Mouse (Mus musculus) midbrain, postnatal 0 days (tissue): ENCODE measurements around the gene Dlg3. TPM values are rescaled to one million over a fixed set of nuclear protein-coding genes. Genes with fewer than 3 reads are reported as not detected.

Experiments used
- ATAC-seq: fragments of 200-750 bp; cut with Nextera tagmentation; 2 replicates; pipeline ENCODE4 v1.8.0; 2017; ENCODE audit warnings: moderate number of reproducible peaks, mild to moderate bottlenecking, moderate TSS enrichment, moderate library complexity; ENCODE audit not compliant: low FRiP score
- DNase-seq: peaks from one replicate; pipeline ENCODE4 v3.0.0-alpha.2; 2015; ENCODE audit warnings: low spot score
- H3K27ac ChIP-seq: fragments of 300-500 bp; sonication (generic); 2 replicates; pipeline ENCODE4 v1.5.1; 2014; ENCODE audit warnings: low read depth, mild to moderate bottlenecking, low read length, mixed read lengths
- H3K27me3 ChIP-seq: fragments of 300-500 bp; sonication (generic); 2 replicates; pipeline ENCODE4 v1.6.1; 2014; ENCODE audit warnings: low read length, control low read depth, mixed read lengths; ENCODE audit not compliant: insufficient read depth
- H3K36me3 ChIP-seq: fragments of 300-500 bp; sonication (generic); 2 replicates; pipeline ENCODE4 v1.6.1; 2014; ENCODE audit warnings: low read length, control low read depth, mixed read lengths; ENCODE audit not compliant: insufficient read depth
- H3K4me1 ChIP-seq: fragments of 300-500 bp; sonication (generic); 2 replicates; pipeline ENCODE4 v1.6.1; 2014; ENCODE audit warnings: mild to moderate bottlenecking, control low read depth, antibody characterized with exemption, low read length, mixed read lengths; ENCODE audit not compliant: insufficient read depth
- H3K4me2 ChIP-seq: fragments of 300-500 bp; sonication (generic); 2 replicates; pipeline ENCODE4 v1.6.1; 2014; ENCODE audit warnings: low read depth, mild to moderate bottlenecking, low read length, mixed read lengths; ENCODE audit not compliant: poor library complexity, severe bottlenecking
- H3K4me3 ChIP-seq: fragments of 300-500 bp; sonication (generic); 2 replicates; pipeline ENCODE4 v1.5.1; 2014; ENCODE audit warnings: low read depth, mild to moderate bottlenecking, low read length, moderate library complexity
- H3K9ac ChIP-seq: fragments of 300-500 bp; sonication (generic); replicated peaks from 2 replicates; pipeline ENCODE4 v1.6.1; 2014; ENCODE audit warnings: mild to moderate bottlenecking, low read length, moderate library complexity, mixed read lengths; ENCODE audit not compliant: poor library complexity, severe bottlenecking
- H3K9me3 ChIP-seq: fragments of 300-500 bp; sonication (generic); 2 replicates; pipeline ENCODE4 v1.6.1; 2016; ENCODE audit warnings: low read length, control low read depth
- CTCF ChIP-seq: IDR thresholded peaks from 2 replicates; pipeline ENCODE4 v1.5.1; 2016; ENCODE audit warnings: antibody characterized with exemption, mild to moderate bottlenecking
- WGBS: fragments of 180-500 bp; shearing (Covaris S2); extraction: QIAGEN DNeasy Blood & Tissue Kit; methylation state at CpG from one replicate; pipeline ENCODE4 v1.1.7; 2014; 5-methylcytosine and 5-hydroxymethylcytosine counted together
- polyA plus RNA-seq: library from polyadenylated mRNA; unstranded; fragments of >200 nt; fragmentation: Nextera tagmentation; extraction: Ambion mirVana; gene quantifications from 2 replicates; pipeline ENCODE4 v1.2.1, GENCODE M21; 2015
- total RNA-seq: library from RNA; depleted of rRNA; stranded (reverse); fragments of >200 nt; gene quantifications from 2 replicates; pipeline ENCODE4 v1.2.3, GENCODE M21; 2014; rRNA removed

Gene Dlg3
- total RNA-seq (37.1 and 44.9 TPM in 2 replicates), polyA plus RNA-seq (2.9 and 3.5 TPM in 2 replicates)

GRCm38 (mm10) chrX:100767181-100767884, at the start of gene Dlg3:
TSS of gene Dlg3 (plus strand) at chrX:100767722.
- ATAC-seq = peak; percentile 88

GRCm38 (mm10) chrX:100728947-100729346, 38.6 kb upstream of the Dlg3 start:
- WGBS = 19% methylated on average over 1 of the region's 1 CpGs

More at GRCm38 (mm10) chrX:100767181-100767884, at the start of gene Dlg3:
- no peaks in the 10 kb centered on the region for H3K36me3 ChIP-seq
- no peaks in the 10 kb centered on the region for H3K4me1 ChIP-seq
- TF ChIP-seq CTCF = peak; percentile 62
- peak within 1 kb of the TSS; percentile 88 for H3K27ac ChIP-seq
- peak; percentile 87 for DNase-seq
- WGBS = 32% methylated on average over 25 of the region's 26 CpGs
- no peaks in the 10 kb centered on the region for H3K27me3 ChIP-seq
- H3K9me3 ChIP-seq = no peaks in the 10 kb centered on the region
- peak within 1 kb of the TSS; percentile 90 for H3K9ac ChIP-seq
- peak within 1 kb of the TSS; percentile 68 for H3K4me3 ChIP-seq
- H3K4me2 ChIP-seq = peak within 1 kb of the TSS; percentile 55

GRCm38 (mm10) chrX:100729665-100730188, 37.8 kb upstream of the Dlg3 start, which contains the start of gene Gdpd2:
TSS of gene Gdpd2 (plus strand) at chrX:100729873.
- Histone ChIP-seq H3K4me2 (peak within 1 kb of the TSS; percentile 54), H3K36me3 (no peaks in the 10 kb centered on the region), H3K9ac (peak within 1 kb of the TSS; percentile 50; the same call in 1 of the 2 replicates), H3K27ac (0 out of 2 replicates have a peak within 1 kb of the TSS, but pooled peaks have one; percentile 26), H3K27me3 (no peaks in the 10 kb centered on the region), H3K4me3 (peak within 1 kb of the TSS; percentile 31), H3K9me3 (no peaks in the 10 kb centered on the region), H3K4me1 (no peaks in the 10 kb centered on the region)
- DNase-seq = peak; percentile 70
- ATAC-seq = peak; percentile 80
- peak; percentile 74 for TF ChIP-seq CTCF
- WGBS = 20% methylated on average over 8 of the region's 8 CpGs

More at GRCm38 (mm10) chrX:100728947-100729346, 38.6 kb upstream of the Dlg3 start:
- ATAC-seq (0 out of 2 replicates have a peak, but pooled peaks have one; percentile 26), DNase-seq (peak; percentile 69)
- no peaks in the 10 kb centered on the region for H3K4me1 ChIP-seq
- no peaks in the 10 kb centered on the region for H3K36me3 ChIP-seq
- TF ChIP-seq CTCF = no peak
- H3K27ac ChIP-seq = 0 out of 2 replicates have a peak overlapping the region, but pooled peaks have one; percentile 26
- H3K4me3 ChIP-seq = no peak overlapping the region
- H3K9me3 ChIP-seq = no peaks in the 10 kb centered on the region
- H3K9ac ChIP-seq = no peak overlapping the region
- H3K4me2 ChIP-seq = no peak overlapping the region
- no peaks in the 10 kb centered on the region for H3K27me3 ChIP-seq

- Histone ChIP-seq H3K4me3 (peak overlapping the region; percentile 31), H3K27me3 (no peaks in the 10 kb centered on the region), H3K9me3 (no peaks in the 10 kb centered on the region), H3K4me2 (peak overlapping the region; percentile 54), H3K36me3 (no peaks in the 10 kb centered on the region), H3K4me1 (no peaks in the 10 kb centered on the region), H3K27ac (no peak overlapping the region), H3K9ac (peak overlapping the region; percentile 50; the same call in 1 of the 2 replicates)
- no peak for TF ChIP-seq CTCF
- DNase-seq (no peak), ATAC-seq (peak; percentile 54; the same call in 1 of the 2 replicates)
- 39% methylated on average over 8 of the region's 8 CpGs for WGBS
Measured at GRCm38 (mm10) chrX:100730266-100730665, 37.3 kb upstream of the Dlg3 start.

GRCm38 (mm10) chrX:100734359-100734758, 33.2 kb upstream of the Dlg3 start:
- H3K36me3 ChIP-seq = no peaks in the 10 kb centered on the region
- H3K27me3 ChIP-seq = peaks cover 2% of the 10 kb centered on the region; the same call in 1 of the 2 replicates
- DNase-seq (no peak), ATAC-seq (no peak)
- H3K27ac ChIP-seq = no peak overlapping the region
- H3K4me3 ChIP-seq = no peak overlapping the region
- H3K4me1 ChIP-seq = no peaks in the 10 kb centered on the region
- H3K4me2 ChIP-seq = no peak overlapping the region
- WGBS = 80% methylated on average over 7 of the region's 7 CpGs
- TF ChIP-seq CTCF = no peak
- H3K9me3 ChIP-seq = no peaks in the 10 kb centered on the region
- H3K9ac ChIP-seq = no peak overlapping the region
